In the genomic region with DNA sequence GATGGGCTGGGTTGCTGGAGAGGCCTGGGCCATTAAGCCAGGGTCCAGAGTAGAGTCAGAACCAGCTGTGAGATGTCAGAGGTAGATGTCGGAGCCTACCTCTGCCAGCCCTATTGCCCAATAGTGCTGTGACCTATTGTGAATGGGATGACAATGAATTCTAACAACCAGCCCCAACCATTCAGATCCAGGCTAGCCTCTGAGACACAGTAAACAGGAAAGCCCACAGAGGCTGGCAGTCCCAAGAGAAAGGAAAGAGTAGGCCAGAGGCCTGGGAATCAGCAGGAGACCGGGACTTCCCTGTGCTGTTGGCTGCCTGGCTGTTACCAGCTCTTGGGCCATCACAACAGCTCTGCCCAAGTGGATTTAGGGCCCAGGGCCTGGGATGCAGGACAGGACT, we compare ENCODE assay signal across 13 mouse cellular contexts. TPM values are rescaled to one million over a fixed set of nuclear protein-coding genes. Genes with fewer than 3 reads are reported as not detected.
A peak's percentile ranks its signal among the peaks of the same experiment; 100 is the strongest.
DNase-seq lines count a peak whose midpoint lies in the region; ATAC-seq and TF ChIP-seq lines count a peak whose summit lies in the region.
"Had no signal": no experiment of that assay in that cellular context is flagged by ENCODE, and none has a peak within 500 bp of the region (broad histone marks: within the 10 kb centered on the region; RNA-seq: fewer than 3 reads in every experiment).

No protein-coding gene starts in this region.

- TF ChIP-seq EP300 in lung, postnatal 0 days (IDR thresholded peaks at IDR 0.05) = no peak; the same call in 1 of the 2 replicates

- peaks cover 20% of the 10 kb centered on the region for H3K4me1 ChIP-seq in kidney, embryonic 14.5 days (ENCODE audit: control insufficient read depth, insufficient read depth, low read length)
- peaks cover 43% of the 10 kb centered on the region for H3K4me1 ChIP-seq in embryonic facial prominence, embryonic 10.5 days
- peaks cover 20 to 23% of the 10 kb centered on the region in 2 experiments for H3K4me1 ChIP-seq in heart, embryonic 14.5 days (ENCODE audit: control insufficient read depth in 2 of 2, insufficient read depth in 2 of 2, low read length in 2 of 2)
- H3K4me1 ChIP-seq in lung, postnatal 0 days (ENCODE audit: insufficient read depth, low read depth, low read length) = peaks cover 8% of the 10 kb centered on the region; the same call in 1 of the 2 replicates

- no peak overlapping the region for H3K9ac ChIP-seq in kidney, embryonic 14.5 days (ENCODE audit: low read depth, low read length)
- peak overlapping the region; percentile 32; the same call in 1 of the 2 replicates for H3K9ac ChIP-seq in heart, embryonic 14.5 days (ENCODE audit: low read length)
- no peak overlapping the region for H3K9ac ChIP-seq in lung, postnatal 0 days (replicated peaks; ENCODE audit: low read depth)
- H3K9ac ChIP-seq: liver, embryonic 14.5 days had no signal

- DNase-seq in kidney, adult 8-10 months = no peak
- DNase-seq in embryonic facial prominence, embryonic 10.5 days (ENCODE audit: low spot score) = no peak
- peak; percentile 76 for DNase-seq in lung, postnatal 0 days (ENCODE audit: low spot score)
- no peak for DNase-seq in cerebellum, postnatal 10 days
- DNase-seq in ovary, postnatal 14 days (ENCODE audit: low spot score) = no peak
- no peak for DNase-seq in ovary, postnatal 36 days (ENCODE audit: low spot score)
- DNase-seq: adrenal gland, postnatal 36 days; cerebellum, adult 9-10 months; kidney, adult 18-20 months; layer of hippocampus, postnatal 36 days had no signal

- peak overlapping the region; percentile 67; the same call in 1 of the 2 replicates for H3K27ac ChIP-seq in kidney, embryonic 14.5 days (ENCODE audit: low read depth, low read length)
- peak overlapping the region; percentile 70 for H3K27ac ChIP-seq in embryonic facial prominence, embryonic 10.5 days (replicated peaks)
- H3K27ac ChIP-seq in heart, embryonic 14.5 days (replicated peaks in 1 of 2; ENCODE audit: control insufficient read depth in 1 of 2, insufficient read depth in 1 of 2, low read depth in 2 of 2, low read length in 2 of 2) = peak overlapping the region in 1 of 2 experiments; percentile 71; a peak in 2 of 4 replicates
- peak overlapping the region; percentile 80 for H3K27ac ChIP-seq in lung, postnatal 0 days (ENCODE audit: low read length)
- H3K27ac ChIP-seq: liver, embryonic 14.5 days had no signal

- H3K4me3 ChIP-seq in kidney, embryonic 14.5 days (ENCODE audit: low read length) = no peak overlapping the region
- no peak overlapping the region for H3K4me3 ChIP-seq in embryonic facial prominence, embryonic 10.5 days
- H3K4me3 ChIP-seq in heart, embryonic 14.5 days (ENCODE audit: control insufficient read depth in 1 of 2, insufficient read depth in 1 of 2, low read depth in 1 of 2, low read length in 2 of 2) = no peak overlapping the region
- H3K4me3 ChIP-seq in lung, postnatal 0 days (ENCODE audit: low read depth, low read length) = no peak overlapping the region

- no peaks in the 10 kb centered on the region for H3K9me3 ChIP-seq in kidney, embryonic 14.5 days (ENCODE audit: control insufficient read depth, low read length)
- H3K9me3 ChIP-seq in embryonic facial prominence, embryonic 10.5 days = no peaks in the 10 kb centered on the region
- no peaks in the 10 kb centered on the region for H3K9me3 ChIP-seq in heart, embryonic 14.5 days (ENCODE audit: control insufficient read depth, low read length)
- H3K9me3 ChIP-seq in lung, postnatal 0 days (ENCODE audit: low read length) = no peaks in the 10 kb centered on the region

- H3K27me3 ChIP-seq in kidney, embryonic 14.5 days (ENCODE audit: control insufficient read depth, insufficient read depth, low read length) = no peaks in the 10 kb centered on the region
- no peaks in the 10 kb centered on the region for H3K27me3 ChIP-seq in embryonic facial prominence, embryonic 10.5 days (replicated peaks; ENCODE audit: low read depth, poor library complexity, severe bottlenecking)
- no peaks in the 10 kb centered on the region for H3K27me3 ChIP-seq in heart, embryonic 14.5 days (ENCODE audit: control insufficient read depth, insufficient read depth, low read length)
- no peaks in the 10 kb centered on the region for H3K27me3 ChIP-seq in lung, postnatal 0 days (replicated peaks; ENCODE audit: insufficient read depth, low read length)

- no peak for ATAC-seq in kidney, embryonic 14.5 days (ENCODE audit: low FRiP score, low TSS enrichment)
- ATAC-seq in heart, embryonic 14.5 days (ENCODE audit: insufficient number of reproducible peaks, insufficient read depth, low FRiP score, low read depth) = no peak
- peak; percentile 80 for ATAC-seq in lung, postnatal 0 days

- no peaks in the 10 kb centered on the region for H3K36me3 ChIP-seq in kidney, embryonic 14.5 days (ENCODE audit: control insufficient read depth, insufficient read depth, low read length)
- H3K36me3 ChIP-seq in embryonic facial prominence, embryonic 10.5 days (replicated peaks) = no peaks in the 10 kb centered on the region
- no peaks in the 10 kb centered on the region for H3K36me3 ChIP-seq in heart, embryonic 14.5 days (ENCODE audit: control insufficient read depth, insufficient read depth, low read length)
- H3K36me3 ChIP-seq in lung, postnatal 0 days (ENCODE audit: insufficient read depth, low read length) = no peaks in the 10 kb centered on the region

- no peak for TF ChIP-seq CTCF in lung, postnatal 0 days (IDR thresholded peaks at IDR 0.05)

- no peak overlapping the region for H3K4me2 ChIP-seq in kidney, embryonic 14.5 days (replicated peaks; ENCODE audit: low read depth, low read length)
- H3K4me2 ChIP-seq in heart, embryonic 14.5 days (ENCODE audit: low read length) = no peak overlapping the region; the same call in 1 of the 2 replicates
- no peak overlapping the region for H3K4me2 ChIP-seq in lung, postnatal 0 days (replicated peaks; ENCODE audit: low read depth, low read length)

- WGBS in kidney, embryonic 14.5 days = 96% methylated on average over 2 of the region's 2 CpGs
- WGBS in embryonic facial prominence, embryonic 10.5 days = 85% methylated on average over 2 of the region's 2 CpGs
- WGBS in heart, embryonic 14.5 days = 72% methylated on average over 2 of the region's 2 CpGs
- 50% methylated on average over 2 of the region's 2 CpGs for WGBS in lung, postnatal 0 days

RNA-seq across cellular contexts. Expression of a gene that starts 1.1 kb away (rescaled TPM):
- 33.4 and 45.1 TPM in 2 replicates for polyA plus RNA-seq in kidney, embryonic 14.5 days (2014; fragmentation: Nextera tagmentation; extraction: Ambion mirVana)
- polyA plus RNA-seq in embryonic facial prominence, embryonic 10.5 days (2016; fragmentation: Nextera tagmentation; extraction: Ambion mirVana) = 17.1 and 20.3 TPM in 2 replicates
- 21.2 and 21.6 TPM in 2 replicates for polyA plus RNA-seq in heart, embryonic 14.5 days (2014; fragmentation: Nextera tagmentation; extraction: Ambion mirVana)
- polyA plus RNA-seq in lung, postnatal 0 days (2015; fragmentation: Nextera tagmentation; extraction: Ambion mirVana) = 11.8 and 14.7 TPM in 2 replicates
